Mouse (Mus musculus): ENCODE measurements around the gene Lrp10.

- no peak for TF ChIP-seq CHD2 (IDR thresholded peaks at IDR 0.05; ENCODE audit: low read depth, low read length)
- no peak for TF ChIP-seq ZC3H11A (IDR thresholded peaks at IDR 0.05; ENCODE audit: borderline replicate concordance, low read depth, low read length)
- no peak for TF ChIP-seq MAFK (IDR thresholded peaks at IDR 0.05; ENCODE audit: insufficient read depth, low read depth, low read length)
Measured at GRCm38 (mm10) chr14:54443712-54444618, 20.0 kb upstream of the Lrp10 start.

Measured in ES-E14 (cell line).